Mouse (Mus musculus) limb, embryonic 10.5 days (tissue): ENCODE results near the gene Bsx. TPM values are rescaled to one million over a fixed set of nuclear protein-coding genes. Genes with fewer than 3 reads are reported as not detected.

ENCODE experiments used
- DNase-seq: peaks from one replicate; pipeline ENCODE4 v3.0.0-alpha.2; 2017; ENCODE audit warnings: low spot score
- H3K27ac ChIP-seq: fragments of 300-500 bp; sonication (generic); 2 replicates; pipeline ENCODE4 v1.5.1; 2016; ENCODE audit warnings: mild to moderate bottlenecking
- H3K27me3 ChIP-seq: fragments of 300-500 bp; sonication (generic); 2 replicates; pipeline ENCODE4 v1.6.1; 2016; ENCODE audit warnings: low read depth, mild to moderate bottlenecking; ENCODE audit not compliant: poor library complexity, severe bottlenecking
- H3K36me3 ChIP-seq: fragments of 300-500 bp; sonication (generic); 2 replicates; pipeline ENCODE4 v1.6.1; 2016; ENCODE audit warnings: mild to moderate bottlenecking, moderate library complexity
- H3K4me1 ChIP-seq: fragments of 300-500 bp; sonication (generic); 2 replicates; pipeline ENCODE4 v1.6.1; 2016
- H3K4me3 ChIP-seq: fragments of 300-500 bp; sonication (generic); 2 replicates; pipeline ENCODE4 v1.5.1; 2016; ENCODE audit warnings: mild to moderate bottlenecking, moderate library complexity
- H3K9me3 ChIP-seq: fragments of 300-500 bp; sonication (generic); replicated peaks from 2 replicates; pipeline ENCODE4 v1.6.1; 2016; ENCODE audit warnings: mild to moderate bottlenecking
- WGBS: fragments of 180-500 bp; shearing (Covaris S2); methylation state at CpG from one replicate; pipeline ENCODE4 v1.1.7; 2016; 5-methylcytosine and 5-hydroxymethylcytosine counted together
- polyA plus RNA-seq: library from polyadenylated mRNA; unstranded; fragments of >200 nt; fragmentation: Nextera tagmentation; extraction: Ambion mirVana; gene quantifications from 2 replicates; pipeline ENCODE4 v1.2.1, GENCODE M21; 2016

The Bsx gene
- polyA plus RNA-seq, 1 experiment from 2014 or later: not detected

GRCm38 (mm10) chr9:40908915-40909314 lies 35.0 kb downstream of the Bsx start:
- H3K27me3 ChIP-seq: no peaks in the 10 kb centered on the region
- no peak for DNase-seq
- WGBS: 87% methylated on average over 7 of the region's 7 CpGs

GRCm38 (mm10) chr9:40917871-40918613 lies 44.1 kb downstream of the Bsx start:
- Histone ChIP-seq H3K36me3 (no peaks in the 10 kb centered on the region), H3K4me3 (no peak overlapping the region), H3K4me1 (peaks cover 31% of the 10 kb centered on the region), H3K27ac (peak overlapping the region; percentile 64; the same call in 1 of the 2 replicates), H3K9me3 (no peaks in the 10 kb centered on the region), H3K27me3 (no peaks in the 10 kb centered on the region)
- DNase-seq: no peak
- WGBS: 42% methylated on average over 12 of the region's 12 CpGs

More at GRCm38 (mm10) chr9:40908915-40909314, 35.0 kb downstream of the Bsx start:
- Histone ChIP-seq H3K4me1 (no peaks in the 10 kb centered on the region), H3K36me3 (no peaks in the 10 kb centered on the region), H3K4me3 (no peak overlapping the region), H3K27ac (no peak overlapping the region), H3K9me3 (no peaks in the 10 kb centered on the region)

- Histone ChIP-seq H3K27me3 (no peaks in the 10 kb centered on the region), H3K9me3 (no peaks in the 10 kb centered on the region), H3K27ac (no peak overlapping the region), H3K36me3 (no peaks in the 10 kb centered on the region), H3K4me1 (peaks cover 6% of the 10 kb centered on the region), H3K4me3 (no peak overlapping the region)
- WGBS: 72% methylated on average over 17 of the region's 17 CpGs
- DNase-seq: no peak
Observed at GRCm38 (mm10) chr9:40927351-40927980, 53.5 kb downstream of the Bsx start.

Other genes starting within 250 kb of the Bsx start
- gene Gm21915, start 203.5 kb upstream of the Bsx start, polyA plus RNA-seq: not detected in 2 replicates
- 47.0 and 53.5 TPM in 2 replicates for gene Clmp, start 188.2 kb upstream of the Bsx start, polyA plus RNA-seq
- gene Hspa8, start 73.1 kb upstream of the Bsx start, polyA plus RNA-seq: 3,450 and 4,164 TPM in 2 replicates
- 0.10 and 0.15 TPM in 2 replicates for gene Jhy, start 90.0 kb downstream of the Bsx start, polyA plus RNA-seq
- gene Crtam, start 130.5 kb downstream of the Bsx start, polyA plus RNA-seq: 0.08 and 0.16 TPM in 2 replicates